Mouse (Mus musculus) lung, postnatal 0 days (tissue): ENCODE measurements around the gene Rps6ka1. TPM values are rescaled to one million over a fixed set of nuclear protein-coding genes. Genes with fewer than 3 reads are reported as not detected.
"Not testable (repeated sequence)": the region's sequence is repeated elsewhere in the genome, so short reads cannot be mapped to it uniquely, and the experiment has no call there.

ENCODE experiments used
- ATAC-seq: fragments of 200-750 bp; cut with Nextera tagmentation; 2 replicates; pipeline ENCODE4 v1.8.0; 2017; ENCODE audit warnings: moderate library complexity
- DNase-seq: peaks from one replicate; pipeline ENCODE4 v3.0.0-alpha.2; 2016; ENCODE audit warnings: low spot score
- H3K27ac ChIP-seq: fragments of 300-500 bp; sonication (generic); 2 replicates; pipeline ENCODE4 v1.5.1; 2014; ENCODE audit warnings: antibody characterized with exemption, mild to moderate bottlenecking, low read length, mixed read lengths
- H3K27me3 ChIP-seq: fragments of 300-500 bp; sonication (generic); replicated peaks from 2 replicates; pipeline ENCODE4 v1.6.1; 2014; ENCODE audit warnings: low read length, mixed read lengths; ENCODE audit not compliant: insufficient read depth
- H3K36me3 ChIP-seq: fragments of 300-500 bp; sonication (generic); 2 replicates; pipeline ENCODE4 v1.6.1; 2014; ENCODE audit warnings: low read length, mixed read lengths; ENCODE audit not compliant: insufficient read depth
- H3K4me1 ChIP-seq: fragments of 300-500 bp; sonication (generic); 2 replicates; pipeline ENCODE4 v1.6.1; 2014; ENCODE audit warnings: antibody characterized with exemption, low read depth, low read length, mixed read lengths; ENCODE audit not compliant: insufficient read depth
- H3K4me2 ChIP-seq: fragments of 300-500 bp; sonication (generic); replicated peaks from 2 replicates; pipeline ENCODE4 v1.6.1; 2014; ENCODE audit warnings: low read depth, mild to moderate bottlenecking, low read length, moderate library complexity, mixed read lengths
- H3K4me3 ChIP-seq: fragments of 300-500 bp; sonication (generic); 2 replicates; pipeline ENCODE4 v1.5.1; 2014; ENCODE audit warnings: low read depth, low read length
- H3K9ac ChIP-seq: fragments of 300-500 bp; sonication (generic); replicated peaks from 2 replicates; pipeline ENCODE4 v1.6.1; 2014; ENCODE audit warnings: low read depth, mild to moderate bottlenecking
- H3K9me3 ChIP-seq: fragments of 300-500 bp; sonication (generic); 2 replicates; pipeline ENCODE4 v1.6.1; 2016; ENCODE audit warnings: low read length, mixed read lengths
- CTCF ChIP-seq: IDR thresholded peaks from 2 replicates; pipeline ENCODE4 v1.5.1; 2016; ENCODE audit warnings: antibody characterized with exemption, mild to moderate bottlenecking
- EP300 ChIP-seq: IDR thresholded peaks from 2 replicates; pipeline ENCODE4 v1.6.1; 2016; ENCODE audit warnings: antibody characterized with exemption, mild to moderate bottlenecking, control low read depth
- WGBS: fragments of 180-500 bp; shearing (Covaris S2); extraction: QIAGEN DNeasy Blood & Tissue Kit; methylation state at CpG from one replicate; pipeline ENCODE4 v1.1.7; 2014; 5-methylcytosine and 5-hydroxymethylcytosine counted together
- polyA plus RNA-seq: library from polyadenylated mRNA; unstranded; fragments of >200 nt; fragmentation: Nextera tagmentation; extraction: Ambion mirVana; gene quantifications from 2 replicates; pipeline ENCODE4 v1.2.1, GENCODE M21; 2015

Gene Rps6ka1
- polyA plus RNA-seq, 1 experiment from 2014 or later: 38.0 TPM

GRCm38 (mm10) chr4:133854621-133855020 lies 33.0 kb downstream of the Rps6ka1 start:
- Histone ChIP-seq H3K4me2 (no peak overlapping the region), H3K9ac (no peak overlapping the region), H3K9me3 (no peaks in the 10 kb centered on the region), H3K4me1 (no peaks in the 10 kb centered on the region), H3K36me3 (0 out of 2 replicates have a peak, but pooled peaks cover 5% of the 10 kb centered on the region), H3K27ac (no peak overlapping the region), H3K27me3 (no peaks in the 10 kb centered on the region), H3K4me3 (no peak overlapping the region)
- DNase-seq (no peak), ATAC-seq (no peak)
- no peak for TF ChIP-seq EP300
- no peak for TF ChIP-seq CTCF
- WGBS: 77% methylated on average over 4 of the region's 4 CpGs

DNA sequence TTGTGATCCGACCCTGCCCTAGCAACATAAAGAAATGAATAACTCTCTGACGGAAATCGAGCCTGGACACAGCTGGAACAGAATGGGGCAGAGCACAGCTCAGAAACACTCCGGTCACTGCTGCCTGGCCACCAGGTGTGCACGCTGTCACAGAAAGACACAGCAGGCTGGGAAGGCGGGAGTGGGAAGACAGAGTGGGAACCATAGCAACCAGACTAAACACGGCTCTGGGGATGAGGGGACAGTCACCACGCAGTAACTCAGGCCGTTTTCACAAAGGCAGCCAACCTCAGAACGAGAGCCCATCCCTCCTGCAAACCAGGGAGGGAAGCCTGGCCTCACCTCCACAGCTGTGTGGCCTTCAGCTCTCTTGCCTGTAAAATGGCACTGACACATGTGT lies 34.0 kb downstream of the Rps6ka1 start:
- ATAC-seq: no peak
- H3K4me3 ChIP-seq: no peak overlapping the region
- no peaks in the 10 kb centered on the region for H3K9me3 ChIP-seq
- H3K4me1 ChIP-seq: no peaks in the 10 kb centered on the region
- H3K9ac ChIP-seq: no peak overlapping the region
- WGBS: 68% methylated on average over 10 of the region's 10 CpGs
- H3K27ac ChIP-seq: no peak overlapping the region
- H3K27me3 ChIP-seq: no peaks in the 10 kb centered on the region
- TF ChIP-seq CTCF (no peak), EP300 (no peak)
- no peak for DNase-seq
- 0 out of 2 replicates have a peak, but pooled peaks cover 5% of the 10 kb centered on the region for H3K36me3 ChIP-seq
- H3K4me2 ChIP-seq: no peak overlapping the region

DNA sequence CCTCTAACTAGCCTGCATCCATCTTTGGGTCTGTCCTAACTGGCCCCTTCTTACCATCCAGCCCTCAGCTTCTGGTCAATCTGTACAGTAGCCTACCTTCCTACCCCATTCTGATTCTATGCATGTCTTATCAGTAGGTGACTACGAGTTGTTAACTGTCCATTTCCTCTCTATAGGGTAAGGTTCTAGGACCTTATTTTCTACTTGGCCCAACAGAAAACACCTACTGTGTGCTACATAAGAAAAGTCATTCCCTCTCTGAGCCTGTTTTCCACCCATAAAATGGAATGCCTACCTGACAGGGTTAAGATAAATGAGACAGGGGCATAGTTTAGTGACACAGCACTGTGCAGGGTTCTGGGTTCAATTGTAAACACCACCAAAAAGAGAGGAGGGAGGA lies 41.0 kb downstream of the Rps6ka1 start:
- Histone ChIP-seq H3K4me1 (no peaks in the 10 kb centered on the region), H3K9me3 (no peaks in the 10 kb centered on the region), H3K36me3 (0 out of 2 replicates have a peak, but pooled peaks cover 5% of the 10 kb centered on the region), H3K27ac (no peak overlapping the region), H3K27me3 (no peaks in the 10 kb centered on the region), H3K4me3 (no peak overlapping the region), H3K4me2 (no peak overlapping the region), H3K9ac (no peak overlapping the region)
- no peak for TF ChIP-seq EP300
- no peak for TF ChIP-seq CTCF
- ATAC-seq: no peak
- 73% methylated on average over 1 of the region's 1 CpGs for WGBS
- DNase-seq: no peak

GRCm38 (mm10) chr4:133845060-133845459 lies 42.5 kb downstream of the Rps6ka1 start:
- H3K4me3 ChIP-seq: no peak overlapping the region
- no peaks in the 10 kb centered on the region for H3K4me1 ChIP-seq
- no peaks in the 10 kb centered on the region for H3K27me3 ChIP-seq
- 89% methylated on average over 9 of the region's 9 CpGs for WGBS
- DNase-seq (no peak), ATAC-seq (no peak)
- H3K9ac ChIP-seq: no peak overlapping the region
- H3K36me3 ChIP-seq: no peaks in the 10 kb centered on the region
- H3K9me3 ChIP-seq: no peaks in the 10 kb centered on the region
- TF ChIP-seq EP300 (no peak), CTCF (no peak)
- no peak overlapping the region for H3K4me2 ChIP-seq
- H3K27ac ChIP-seq: no peak overlapping the region

DNA sequence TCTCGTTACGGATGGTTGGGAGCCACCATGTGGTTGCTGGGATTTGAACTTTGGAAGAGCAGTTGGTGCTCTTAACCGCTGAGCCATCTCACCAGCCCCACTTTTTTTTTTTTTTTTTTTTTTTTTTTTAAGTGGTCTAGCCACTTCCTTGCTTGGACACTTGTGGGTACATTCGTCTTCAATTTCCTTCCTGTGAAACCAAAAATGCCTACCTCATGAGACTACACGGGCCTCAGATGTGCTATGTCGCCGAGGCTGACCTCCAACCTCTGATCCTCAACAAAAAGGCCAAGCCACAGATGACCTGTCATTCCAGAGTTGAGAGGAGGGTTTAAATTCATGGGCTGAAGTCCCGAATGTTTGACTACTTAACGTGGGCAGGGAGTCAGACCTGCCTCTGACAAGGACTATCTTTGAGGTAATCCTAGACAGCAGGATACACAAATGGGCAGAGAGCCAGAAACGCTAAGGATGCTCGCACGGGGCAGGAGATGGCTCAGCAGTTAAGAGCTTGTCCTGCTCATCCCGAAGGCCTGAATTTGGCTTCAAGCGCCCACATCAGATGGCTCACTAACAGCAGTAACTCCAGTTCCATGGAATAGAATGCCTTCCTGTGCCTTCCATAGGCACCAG lies 43.3 kb downstream of the Rps6ka1 start:
- H3K4me2 ChIP-seq: no peak overlapping the region
- H3K9me3 ChIP-seq: no peaks in the 10 kb centered on the region
- no peaks in the 10 kb centered on the region for H3K36me3 ChIP-seq
- DNase-seq (no peak), ATAC-seq (no peak)
- TF ChIP-seq CTCF (no peak), EP300 (no peak)
- no peak overlapping the region for H3K9ac ChIP-seq
- H3K4me3 ChIP-seq: no peak overlapping the region
- H3K27ac ChIP-seq: no peak overlapping the region
- H3K27me3 ChIP-seq: no peaks in the 10 kb centered on the region
- 48% methylated on average over 14 of the region's 14 CpGs for WGBS
- H3K4me1 ChIP-seq: no peaks in the 10 kb centered on the region

GRCm38 (mm10) chr4:133842992-133843737 lies 44.4 kb downstream of the Rps6ka1 start:
- H3K9ac ChIP-seq: no peak overlapping the region
- H3K4me1 ChIP-seq: no peaks in the 10 kb centered on the region
- WGBS: 83% methylated on average over 9 of the region's 10 CpGs
- TF ChIP-seq CTCF: no peak
- no peak for TF ChIP-seq EP300
- no peak overlapping the region for H3K4me3 ChIP-seq
- H3K9me3 ChIP-seq: no peaks in the 10 kb centered on the region
- H3K27ac ChIP-seq: no peak overlapping the region
- DNase-seq: no peak
- H3K27me3 ChIP-seq: no peaks in the 10 kb centered on the region
- ATAC-seq: no peak
- H3K36me3 ChIP-seq: no peaks in the 10 kb centered on the region
- no peak overlapping the region for H3K4me2 ChIP-seq

- 64% methylated on average over 7 of the region's 7 CpGs for WGBS
- H3K27ac ChIP-seq, H3K9me3 ChIP-seq, H3K4me2 ChIP-seq, H3K27me3 ChIP-seq, ATAC-seq, H3K36me3 ChIP-seq, H3K4me3 ChIP-seq, H3K9ac ChIP-seq, DNase-seq, H3K4me1 ChIP-seq: not testable (repeated sequence)
Measured at GRCm38 (mm10) chr4:133841756-133842483, 45.7 kb downstream of the Rps6ka1 start.
